Mouse (Mus musculus) adrenal gland, adult 8-10 months (tissue): ENCODE measurements around the gene Epb41l4b. TPM values are rescaled to one million over a fixed set of nuclear protein-coding genes. Genes with fewer than 3 reads are reported as not detected.

Experiments
- DNase-seq: peaks from one replicate; pipeline ENCODE4 v3.0.0; 2022
- total RNA-seq, 4 experiments: library from RNA; stranded (reverse); gene quantifications; 2 replicates each; pipeline ENCODE4 v1.2.4; 2022

Epb41l4b gene
- total RNA-seq, 4 experiments from 2014 or later: 1.9 to 3.5 (median 2.6) TPM

- DNase-seq: no peak
Measured at GRCm38 (mm10) chr4:57113472-57114216, 29.6 kb downstream of the Epb41l4b start.

GRCm38 (mm10) chr4:57111992-57112540, 31.2 kb downstream of the Epb41l4b start:
- DNase-seq: no peak

GRCm38 (mm10) chr4:57111411-57111810, 31.8 kb downstream of the Epb41l4b start:
- no peak for DNase-seq

GRCm38 (mm10) chr4:57109543-57109942, 33.7 kb downstream of the Epb41l4b start:
- DNase-seq: no peak

GRCm38 (mm10) chr4:57105339-57105738, 37.9 kb downstream of the Epb41l4b start:
- no peak for DNase-seq

- DNase-seq: no peak
Measured at GRCm38 (mm10) chr4:57103830-57104229, 39.4 kb downstream of the Epb41l4b start.

GRCm38 (mm10) chr4:57101095-57101494, 42.1 kb downstream of the Epb41l4b start:
- DNase-seq: no peak

GRCm38 (mm10) chr4:57097411-57097810, 45.8 kb downstream of the Epb41l4b start:
- DNase-seq: no peak

- DNase-seq: no peak
Measured at GRCm38 (mm10) chr4:57095569-57095968, 47.7 kb downstream of the Epb41l4b start.

- DNase-seq: no peak
Measured at GRCm38 (mm10) chr4:57091363-57091762, 51.9 kb downstream of the Epb41l4b start.

- no peak for DNase-seq
Measured at GRCm38 (mm10) chr4:57088301-57088700, 54.9 kb downstream of the Epb41l4b start.

- DNase-seq: no peak
Measured at GRCm38 (mm10) chr4:57085750-57086400, 57.4 kb downstream of the Epb41l4b start.

GRCm38 (mm10) chr4:57083653-57084052, 59.6 kb downstream of the Epb41l4b start:
- no peak for DNase-seq

- DNase-seq: no peak
Measured at GRCm38 (mm10) chr4:57082775-57083428, 60.3 kb downstream of the Epb41l4b start.

- DNase-seq: no peak
Measured at GRCm38 (mm10) chr4:57081463-57081862, 61.8 kb downstream of the Epb41l4b start.

GRCm38 (mm10) chr4:57073843-57074242, 69.4 kb downstream of the Epb41l4b start:
- DNase-seq: no peak

- no peak for DNase-seq
Measured at GRCm38 (mm10) chr4:57073174-57073573, 70.1 kb downstream of the Epb41l4b start.

- no peak for DNase-seq
Measured at GRCm38 (mm10) chr4:57070640-57071039, 72.6 kb downstream of the Epb41l4b start.

- no peak for DNase-seq
Measured at GRCm38 (mm10) chr4:57068397-57068796, 74.8 kb downstream of the Epb41l4b start.

GRCm38 (mm10) chr4:57067801-57068200, 75.4 kb downstream of the Epb41l4b start:
- no peak for DNase-seq

GRCm38 (mm10) chr4:57066936-57067335, 76.3 kb downstream of the Epb41l4b start:
- no peak for DNase-seq

- peak; percentile 29 for DNase-seq
Measured at GRCm38 (mm10) chr4:57065273-57065672, 78.0 kb downstream of the Epb41l4b start.

GRCm38 (mm10) chr4:57064830-57065229, 78.4 kb downstream of the Epb41l4b start:
- no peak for DNase-seq
